Mouse (Mus musculus): ENCODE data around the gene Ube2d3.

- TF ChIP-seq POLR2A (IDR thresholded peaks at IDR 0.05; ENCODE audit: low read depth, low read length) (no peak), CTCF (IDR thresholded peaks at IDR 0.05; ENCODE audit: extremely low read depth, insufficient read length, insufficient replicate concordance, low read depth, low read length) (no peak)
These were observed 34.7 kb upstream of the Ube2d3 start for GRCm38 (mm10) chr3:135403211-135403610.

Measured in small intestine, adult 2 months (tissue).